ENCODE assay signal across 8 mouse cellular contexts in the genomic region with DNA sequence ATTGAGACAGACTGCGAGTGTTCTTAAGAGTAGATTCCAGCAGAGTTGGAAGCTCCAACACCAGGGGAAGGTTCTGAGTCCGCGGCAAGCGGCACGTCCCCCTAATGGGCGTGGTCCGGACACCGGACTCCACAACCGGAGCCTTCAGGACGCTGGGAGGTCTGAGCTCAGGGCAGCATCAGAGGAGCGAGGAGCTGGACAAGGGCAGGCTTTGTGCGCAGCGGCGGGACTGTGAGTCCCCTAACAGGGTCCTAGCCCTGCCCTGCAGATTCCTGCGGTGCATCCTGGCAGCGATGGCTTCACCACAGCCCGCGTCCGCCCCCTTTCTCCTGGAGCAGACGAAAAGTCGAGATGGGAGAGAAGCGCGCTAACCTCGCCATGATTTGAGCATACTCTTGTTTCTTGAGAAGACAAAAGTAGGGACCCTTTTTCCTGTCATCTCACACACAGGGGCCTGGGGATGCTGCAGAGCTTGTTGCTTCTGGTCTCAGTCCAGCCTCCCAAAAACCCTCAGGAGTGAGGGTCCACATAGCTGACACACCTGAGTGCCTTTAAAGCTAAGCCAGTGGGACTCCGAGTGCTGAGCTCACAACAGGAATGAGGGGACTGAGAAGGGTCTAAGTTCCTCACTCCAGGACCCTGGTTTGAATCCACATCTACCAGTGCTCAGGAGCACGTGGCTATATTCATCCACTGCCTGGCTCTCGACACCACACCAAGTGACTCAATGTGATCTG.
DNase-seq lines count a peak whose midpoint lies in the region; ATAC-seq and TF ChIP-seq lines count a peak whose summit lies in the region.

No protein-coding gene starts in this region.

- H3K27me3 ChIP-seq in forebrain, embryonic 15.5 days: 0 out of 2 replicates have a peak, but pooled peaks cover 3% of the 10 kb centered on the region
- 0 out of 2 replicates have a peak, but pooled peaks cover 12% of the 10 kb centered on the region for H3K27me3 ChIP-seq in limb, embryonic 10.5 days (ENCODE audit: low read depth, poor library complexity, severe bottlenecking)
- no peaks in the 10 kb centered on the region; the same call in 1 of the 2 replicates for H3K27me3 ChIP-seq in neural tube, embryonic 15.5 days (replicated peaks)

- no peaks in the 10 kb centered on the region for H3K9me3 ChIP-seq in forebrain, embryonic 15.5 days
- no peaks in the 10 kb centered on the region for H3K9me3 ChIP-seq in limb, embryonic 10.5 days (replicated peaks)
- no peaks in the 10 kb centered on the region for H3K9me3 ChIP-seq in neural tube, embryonic 15.5 days (replicated peaks)

- peaks cover 10% of the 10 kb centered on the region for H3K4me1 ChIP-seq in forebrain, embryonic 15.5 days
- H3K4me1 ChIP-seq in limb, embryonic 10.5 days: peaks cover 15% of the 10 kb centered on the region
- H3K4me1 ChIP-seq in neural tube, embryonic 15.5 days: peaks cover 10% of the 10 kb centered on the region

- ATAC-seq in forebrain, embryonic 15.5 days (replicated peaks): peak; percentile 67
- ATAC-seq in neural tube, embryonic 15.5 days (ENCODE audit: low FRiP score): peak; percentile 72

- TF ChIP-seq CTCF in left cerebral cortex, adult 2 months (IDR thresholded peaks at IDR 0.05): no peak

- WGBS in forebrain, embryonic 15.5 days: 4% methylated on average over 27 of the region's 27 CpGs
- 6% methylated on average over 27 of the region's 27 CpGs for WGBS in limb, embryonic 10.5 days
- 4% methylated on average over 27 of the region's 27 CpGs for WGBS in neural tube, embryonic 15.5 days

- DNase-seq in left cerebral cortex, adult 2 months (ENCODE audit: extremely low spot score in 1 of 2, low spot score in 2 of 2): no peak
- DNase-seq in left cerebral cortex, adult 18-20 months (ENCODE audit: low spot score in 2 of 2): no peak
- DNase-seq in adrenal gland, postnatal 25 days: peak; percentile 46
- DNase-seq in limb, embryonic 10.5 days (ENCODE audit: low spot score): peak; percentile 77
- no peak for DNase-seq in left cerebral cortex, adult 11 months (ENCODE audit: low spot score)
- DNase-seq in cerebellum, adult 18-20 months: no peak

- peak overlapping the region; percentile 35 for H3K4me3 ChIP-seq in left cerebral cortex, adult 2 months
- peak overlapping the region; percentile 44 for H3K4me3 ChIP-seq in forebrain, embryonic 15.5 days
- H3K4me3 ChIP-seq in limb, embryonic 10.5 days: peak overlapping the region; percentile 54
- H3K4me3 ChIP-seq in neural tube, embryonic 15.5 days (replicated peaks): peak overlapping the region; percentile 46

- intact Hi-C loops in left cerebral cortex, adult 2 months (cut with DNase I): loop anchor here (5.0 kb wide), 1 partner anchor 57 kb away; no protein-coding TSS in a partner anchor

- no peak overlapping the region for H3K27ac ChIP-seq in left cerebral cortex, adult 2 months
- H3K27ac ChIP-seq in forebrain, embryonic 15.5 days (replicated peaks): no peak overlapping the region
- peak overlapping the region; percentile 80 for H3K27ac ChIP-seq in limb, embryonic 10.5 days
- no peak overlapping the region for H3K27ac ChIP-seq in neural tube, embryonic 15.5 days (replicated peaks)

- H3K36me3 ChIP-seq in forebrain, embryonic 15.5 days: no peaks in the 10 kb centered on the region
- H3K36me3 ChIP-seq in limb, embryonic 10.5 days: no peaks in the 10 kb centered on the region
- H3K36me3 ChIP-seq in neural tube, embryonic 15.5 days: no peaks in the 10 kb centered on the region

- peak overlapping the region; percentile 45 for H3K9ac ChIP-seq in forebrain, embryonic 15.5 days (replicated peaks)
- peak overlapping the region; percentile 37 for H3K9ac ChIP-seq in neural tube, embryonic 15.5 days (replicated peaks)

- peak overlapping the region; percentile 85 for H3K4me2 ChIP-seq in forebrain, embryonic 15.5 days (replicated peaks)
- H3K4me2 ChIP-seq in neural tube, embryonic 15.5 days: peak overlapping the region; percentile 92

Comparison
In these comparisons a context has a peak if more than half of its experiments do, and no peak if none do; other contexts are left out.
1. DNase-seq: peak in adrenal gland, postnatal 25 days (single experiment) and limb, embryonic 10.5 days (single experiment); none in left cerebral cortex, adult 2 months (0 of 2), left cerebral cortex, adult 18-20 months (0 of 2), left cerebral cortex, adult 11 months (single experiment) and cerebellum, adult 18-20 months (0 of 2).
2. Peak in every context shown above with its lines, with median percentiles within 50 percentile points of each other: H3K4me3 ChIP-seq.